Comparison of ENCODE assay signal across 7 mouse cellular contexts in genomic region chr3:69598261-69599165, GRCm38 (mm10). TPM values are rescaled to one million over a fixed set of nuclear protein-coding genes. Genes with fewer than 3 reads are reported as not detected.
DNase-seq lines count a peak whose midpoint lies in the region; ATAC-seq lines count a peak whose summit lies in the region.

Gene B3galnt1, minus strand, starts transcription at chr3:69598960.

- peaks cover 47% of the 10 kb centered on the region for H3K79me2 ChIP-seq in macrophage (ENCODE audit: inconsistent target)

- peak within 1 kb of the TSS; percentile 77 for H3K4me2 ChIP-seq in hindbrain, embryonic 16.5 days (ENCODE audit: low read length)

- peak within 1 kb of the TSS; percentile 87 for H3K27ac ChIP-seq in hindbrain, embryonic 16.5 days (ENCODE audit: low read depth, low read length)
- peak within 1 kb of the TSS; percentile 45 for H3K27ac ChIP-seq in macrophage

- H3K36me3 ChIP-seq in hindbrain, embryonic 16.5 days (ENCODE audit: control insufficient read depth, insufficient read depth, low read length) = no peaks in the 10 kb centered on the region
- H3K36me3 ChIP-seq in macrophage (ENCODE audit: inconsistent target) = no peaks in the 10 kb centered on the region

- DNase-seq in adrenal gland, adult 8-10 months = peak; percentile 46
- DNase-seq in cerebellum, postnatal 4 days (ENCODE audit: low spot score in 2 of 2) = peak; percentile 43 to 68
- peak; percentile 65 for DNase-seq in gastrocnemius, postnatal 10 days
- DNase-seq in left cerebral cortex, adult 8-10 months (ENCODE audit: low spot score in 2 of 2) = peak; percentile 46 to 48
- peak; percentile 76 to 82 for DNase-seq in right cerebral cortex, postnatal 10 days (ENCODE audit: low spot score in 2 of 2)

- peak within 1 kb of the TSS; percentile 97 for H3K9ac ChIP-seq in hindbrain, embryonic 16.5 days (ENCODE audit: low read depth, low read length)

- peak within 1 kb of the TSS; percentile 91 for H3K4me3 ChIP-seq in hindbrain, embryonic 16.5 days (ENCODE audit: low read length)
- peak within 1 kb of the TSS; percentile 48 for H3K4me3 ChIP-seq in macrophage (ENCODE audit: inconsistent target)

- H3K9me3 ChIP-seq in hindbrain, embryonic 16.5 days (ENCODE audit: control insufficient read depth, low read length) = no peaks in the 10 kb centered on the region

- under 1% methylated on average over 66 of the region's 99 CpGs for WGBS in hindbrain, embryonic 16.5 days
- 4% methylated on average over 65 of the region's 99 CpGs for WGBS in macrophage (ENCODE audit: missing documents)

- ATAC-seq in hindbrain, embryonic 16.5 days = peak; percentile 94

- H3K27me3 ChIP-seq in hindbrain, embryonic 16.5 days (replicated peaks; ENCODE audit: control insufficient read depth, insufficient read depth, low read length) = no peaks in the 10 kb centered on the region

- peaks cover 16% of the 10 kb centered on the region for H3K4me1 ChIP-seq in hindbrain, embryonic 16.5 days (ENCODE audit: control insufficient read depth, insufficient read depth, low read depth, low read length)

RNA-seq across cellular contexts. Expression of gene B3galnt1, which starts in this region (rescaled TPM):
- 10 to 100 TPM; 14.2 to 20.9 (median 14.5) TPM for total RNA-seq in adrenal gland, adult 8-10 months (2022)
- 1 to 10 TPM; 8.9 to 10.0 TPM for total RNA-seq in gastrocnemius, postnatal 10 days (2021)
- polyA plus RNA-seq in hindbrain, embryonic 16.5 days (2015; fragmentation: Nextera tagmentation; extraction: Ambion mirVana) = 115 and 127 TPM in 2 replicates
- total RNA-seq in left cerebral cortex, adult 8-10 months (2022) = 10 to 100 TPM; 47.7 to 50.6 (median 48.5) TPM
- total RNA-seq in macrophage (2018; cell fraction: chromatin; rRNA removed) = 10 to 100 TPM in 8 of 26 experiments, 1 to 10 TPM in 18; 2.0 to 16.9 (median 6.2) TPM
- 10 to 100 TPM; 24.2 to 56.5 (median 42.0) TPM for total RNA-seq in macrophage (2018; cell fraction: cytosol; rRNA removed)
- total RNA-seq in macrophage (2018; cell fraction: nucleus; rRNA removed) = 10 to 100 TPM in 25 of 26 experiments, 1 to 10 TPM in 1; 7.3 to 52.3 (median 23.1) TPM
- 37.6 to 72.1 TPM (median 50.0 TPM) in 3 replicates for polyA plus RNA-seq in macrophage (2018)

Comparison
In these comparisons a context has a peak if more than half of its experiments do, and no peak if none do; other contexts are left out.
1. Peak in every context shown above with its lines: DNase-seq, ATAC-seq, H3K4me3 ChIP-seq and H3K27ac ChIP-seq.